Mouse (Mus musculus) left cerebral cortex, adult 2 months (tissue): Measurements from ENCODE around the gene Rapgef4. TPM values are rescaled to one million over a fixed set of nuclear protein-coding genes. Genes with fewer than 3 reads are reported as not detected.

ENCODE experiments used
- DNase-seq, 2 experiments: peaks; one replicate each; pipeline ENCODE4 v3.0.0; 2021 to 2022; ENCODE audit warnings: low spot score in 2 of 2, mixed read lengths in 1 of 2; ENCODE audit errors: extremely low spot score in 1 of 2
- H3K27ac ChIP-seq: fragments of 200-600 bp; 2 replicates; pipeline ENCODE4 v1.8.1; 2022
- H3K4me3 ChIP-seq: fragments of 200-600 bp; 2 replicates; pipeline ENCODE4 v1.8.1; 2022
- CTCF ChIP-seq: fragments of 200-600 bp; IDR thresholded peaks from 2 replicates; pipeline ENCODE4 v1.8.1; 2022; ENCODE audit warnings: antibody characterized with exemption, mild to moderate bottlenecking, moderate library complexity
- intact Hi-C: fragments of 180-260 bp; cut with DNase I; formaldehyde crosslinking; loops from one replicate; pipeline ENCODE4 v1.15.1; 2025
- total RNA-seq, 2 experiments: library from RNA; stranded (reverse); gene quantifications; 2 replicates each; pipeline ENCODE4 v1.2.3; 2021

Gene Rapgef4
- total RNA-seq, 2 experiments from 2014 or later: 442 to 451 TPM

DNA sequence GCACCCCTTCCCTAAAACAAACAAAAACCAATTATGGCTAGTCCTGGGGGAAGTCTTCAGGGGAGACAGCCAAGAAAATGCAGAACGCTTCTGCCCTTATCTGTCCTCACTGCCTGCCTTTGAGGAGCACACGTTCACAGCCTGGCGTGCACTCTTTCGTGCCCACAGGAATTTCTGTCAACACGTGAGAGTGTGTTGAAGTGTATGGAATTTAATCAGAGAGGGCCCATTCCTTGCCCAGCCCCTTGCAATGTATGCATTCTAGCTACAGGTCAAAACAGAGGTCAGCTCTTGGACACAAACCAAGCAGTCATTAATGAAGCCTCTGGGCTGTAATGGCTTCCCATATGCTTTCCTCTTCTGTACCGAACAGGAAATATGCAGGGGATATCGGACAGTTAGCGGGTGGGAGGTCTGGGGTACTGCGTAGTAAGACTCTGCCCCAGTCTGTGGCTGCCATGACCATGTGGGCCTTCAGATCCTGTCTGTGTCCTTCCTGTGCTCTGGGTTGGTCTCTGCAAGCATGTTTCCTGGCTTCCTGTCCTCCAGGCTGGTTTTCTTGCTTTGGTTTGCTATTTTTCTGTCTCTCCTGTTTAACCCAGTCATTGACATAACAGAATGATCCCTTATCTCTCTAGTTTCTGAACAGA, 188.5 kb downstream of the Rapgef4 start:
- Histone ChIP-seq H3K27ac (no peak overlapping the region), H3K4me3 (no peak overlapping the region)
- TF ChIP-seq CTCF: no peak
- intact Hi-C loops: no loop called here
- no peak for DNase-seq

DNA sequence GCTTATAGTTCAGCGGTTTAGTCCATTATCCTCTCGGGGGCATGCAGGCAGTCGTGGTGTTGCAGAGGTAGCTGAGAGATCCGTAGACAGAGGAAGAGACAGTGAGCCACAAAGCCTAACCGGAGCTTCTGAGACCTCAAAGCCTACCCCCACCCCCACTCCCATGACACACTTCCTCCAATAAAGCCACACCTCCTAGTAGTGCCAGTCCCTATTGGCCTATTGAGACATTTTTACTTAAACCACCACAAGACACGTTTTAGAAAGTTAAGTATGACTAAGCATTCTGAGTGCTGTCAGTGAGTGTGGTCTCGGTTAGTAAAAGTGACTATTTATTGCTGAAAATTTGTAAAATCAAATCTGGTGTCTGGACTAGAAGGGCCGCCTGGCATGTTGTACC, 189.5 kb downstream of the Rapgef4 start:
- Histone ChIP-seq H3K4me3 (no peak overlapping the region), H3K27ac (no peak overlapping the region)
- intact Hi-C loops: no loop called here
- no peak for DNase-seq
- TF ChIP-seq CTCF: no peak

DNA sequence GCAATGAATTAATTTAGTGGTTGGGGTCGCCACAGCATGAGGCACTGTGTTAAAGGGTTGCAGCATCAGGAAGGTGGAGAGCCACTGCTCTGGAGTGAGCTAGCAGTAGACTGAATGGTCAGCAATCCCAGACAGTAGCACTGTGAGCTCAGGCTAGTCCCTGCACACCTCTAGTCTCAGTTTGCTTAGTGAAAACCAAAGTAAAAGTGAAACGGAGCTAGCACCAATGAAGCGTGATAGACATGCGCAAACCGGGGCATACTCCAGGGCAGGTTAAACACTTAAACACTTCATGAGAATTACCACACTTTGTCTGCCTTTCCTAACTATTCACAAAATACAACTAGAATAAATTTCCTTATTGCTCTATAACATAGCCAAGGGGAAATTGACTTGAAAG, 190.2 kb downstream of the Rapgef4 start:
- no peak overlapping the region for H3K4me3 ChIP-seq
- no peak for TF ChIP-seq CTCF
- no peak overlapping the region for H3K27ac ChIP-seq
- intact Hi-C loops: no loop called here
- no peak for DNase-seq

DNA sequence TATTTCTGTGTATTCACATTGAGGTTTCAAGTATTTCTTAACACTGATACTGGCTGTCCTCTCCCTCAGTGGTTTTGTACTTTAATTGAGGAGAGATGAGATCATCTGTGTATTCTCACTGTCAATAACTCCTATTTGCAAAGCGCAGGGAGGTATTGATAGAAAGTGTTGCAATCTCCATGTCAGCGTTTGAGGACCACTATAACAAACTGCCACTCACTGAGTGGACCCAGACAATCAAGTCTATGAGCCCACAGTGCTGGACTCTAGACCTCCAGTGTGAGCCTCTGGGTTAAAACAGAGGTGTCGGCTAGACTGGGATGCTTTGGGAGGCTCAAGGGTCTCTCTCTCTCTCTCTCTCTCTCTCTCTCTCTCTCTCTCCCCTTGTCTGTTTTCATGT, 192.0 kb downstream of the Rapgef4 start:
- no peak overlapping the region for H3K4me3 ChIP-seq
- TF ChIP-seq CTCF: no peak
- intact Hi-C loops: no loop called here
- DNase-seq: no peak
- no peak overlapping the region for H3K27ac ChIP-seq

DNA sequence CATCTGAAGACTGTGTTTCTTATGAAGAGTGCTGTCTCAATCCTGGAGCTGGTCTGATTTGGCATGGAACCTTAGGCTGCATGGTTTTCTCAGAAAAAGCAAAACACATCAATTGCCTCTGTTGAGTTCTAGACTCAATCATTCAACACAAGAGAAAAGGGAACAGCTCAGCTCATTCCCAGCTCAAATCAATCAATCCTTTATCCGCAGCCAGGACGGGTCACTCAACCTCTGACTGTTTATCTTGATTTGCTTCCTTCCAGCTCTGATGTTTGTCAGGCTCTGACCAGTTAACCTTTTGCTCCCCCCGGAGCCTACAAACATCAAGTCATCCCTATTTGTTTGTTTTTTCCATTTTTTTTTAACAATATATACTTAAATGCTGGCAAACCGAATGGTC, 192.8 kb downstream of the Rapgef4 start:
- no peak overlapping the region for H3K27ac ChIP-seq
- intact Hi-C loops: no loop called here
- H3K4me3 ChIP-seq: no peak overlapping the region
- TF ChIP-seq CTCF: no peak
- DNase-seq: no peak

DNA sequence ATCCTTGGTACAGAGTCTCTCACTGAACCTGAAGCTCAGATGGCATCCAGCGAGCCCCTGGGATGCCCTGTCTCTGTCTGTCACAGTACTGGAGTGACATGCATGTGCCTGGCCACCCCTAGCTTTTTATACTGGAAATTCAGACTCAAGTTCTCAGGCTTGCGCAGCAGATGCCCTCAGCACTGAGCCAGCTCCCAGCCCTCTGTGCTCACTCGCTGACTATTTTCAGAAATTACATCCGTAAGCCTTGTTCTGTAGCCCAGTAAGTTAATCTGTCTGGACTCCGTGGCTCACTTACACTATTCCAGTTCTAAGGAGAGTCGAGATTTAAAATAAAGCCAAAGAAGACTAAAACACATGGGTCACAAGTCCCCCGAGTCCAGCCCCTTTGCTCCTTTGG, 194.5 kb downstream of the Rapgef4 start:
- Histone ChIP-seq H3K27ac (no peak overlapping the region), H3K4me3 (no peak overlapping the region)
- intact Hi-C loops: no loop called here
- no peak for TF ChIP-seq CTCF
- DNase-seq: no peak

DNA sequence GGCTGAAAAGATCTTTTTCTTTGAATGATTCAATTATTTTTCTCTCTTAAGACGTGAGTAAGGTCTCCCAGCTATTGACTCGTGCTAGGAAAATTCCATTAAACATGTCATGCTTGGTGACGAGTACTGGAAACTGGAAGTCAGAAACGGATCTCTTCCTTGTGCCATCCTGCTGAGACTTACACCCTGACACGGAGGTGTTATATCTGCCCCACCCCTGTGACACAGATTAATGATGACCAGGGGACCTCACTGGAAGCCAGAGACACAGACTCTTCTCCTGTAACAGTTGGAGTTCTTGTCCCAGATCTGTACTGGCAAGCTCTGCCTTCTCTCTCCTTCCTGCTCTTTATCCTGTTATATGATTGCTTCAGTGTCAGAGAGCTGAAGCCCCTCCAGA, 194.9 kb downstream of the Rapgef4 start:
- no peak for DNase-seq
- intact Hi-C loops: no loop called here
- Histone ChIP-seq H3K27ac (0 out of 2 replicates have a peak overlapping the region, but pooled peaks have one; percentile 24), H3K4me3 (no peak overlapping the region)
- no peak for TF ChIP-seq CTCF

DNA sequence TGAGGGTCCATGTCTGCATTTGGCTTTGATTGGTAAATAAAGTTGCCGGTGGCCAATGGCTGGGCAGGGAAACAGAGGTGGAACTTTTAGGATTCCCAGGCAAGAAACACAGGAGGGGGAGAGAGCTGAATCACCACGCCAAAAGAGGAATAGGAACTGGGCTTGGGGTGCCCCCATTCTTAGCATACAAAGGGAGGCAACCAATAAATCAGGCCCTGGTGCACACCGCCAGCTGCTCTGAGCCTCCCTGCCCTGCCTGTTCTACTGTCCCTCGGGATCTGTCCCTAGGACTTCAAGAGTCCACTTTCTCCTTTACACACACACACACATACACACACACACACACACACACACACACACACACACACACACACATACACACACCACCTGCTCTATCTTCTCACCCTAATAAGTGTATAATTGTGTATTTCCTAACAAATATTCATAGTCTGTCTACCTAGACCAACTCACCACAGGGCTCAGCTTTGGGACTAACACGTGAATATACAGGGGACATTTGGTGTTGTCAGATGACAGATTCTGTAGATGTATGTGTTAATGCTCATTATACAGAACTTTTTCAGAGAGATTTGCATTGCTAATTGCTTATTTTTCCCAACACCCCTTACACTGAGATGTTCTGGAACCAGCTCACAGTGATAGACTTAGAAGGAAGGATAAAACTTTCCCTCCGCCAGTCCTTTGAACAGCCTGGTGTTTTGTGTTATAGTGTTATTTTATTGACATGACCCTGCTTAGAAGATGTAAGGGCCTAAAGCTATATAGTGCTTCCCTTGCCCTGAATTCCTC, 196.4 kb downstream of the Rapgef4 start:
- Histone ChIP-seq H3K4me3 (no peak overlapping the region), H3K27ac (no peak overlapping the region)
- TF ChIP-seq CTCF: no peak
- DNase-seq: no peak
- intact Hi-C loops: no loop called here

DNA sequence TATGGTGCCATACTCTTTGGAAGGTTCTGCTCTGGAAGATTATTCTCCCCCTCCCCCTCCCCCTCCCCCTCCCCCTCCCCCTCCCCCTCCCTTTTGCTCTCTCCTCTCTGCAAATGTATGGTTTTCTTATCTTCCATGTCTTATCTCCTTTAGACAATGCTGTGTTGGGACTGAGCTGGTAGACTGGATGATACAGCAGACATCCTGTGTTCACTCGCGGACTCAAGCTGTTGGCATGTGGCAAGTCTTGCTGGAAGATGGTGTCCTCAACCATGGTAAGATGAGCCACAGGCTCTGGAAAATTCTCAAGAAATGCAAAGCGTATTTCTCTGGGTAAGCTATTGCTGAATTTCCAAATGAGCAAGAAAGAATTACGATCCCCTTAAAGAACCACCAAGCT, 197.0 kb downstream of the Rapgef4 start:
- H3K4me3 ChIP-seq: no peak overlapping the region
- TF ChIP-seq CTCF: no peak
- H3K27ac ChIP-seq: no peak overlapping the region
- DNase-seq: no peak
- intact Hi-C loops: no loop called here

DNA sequence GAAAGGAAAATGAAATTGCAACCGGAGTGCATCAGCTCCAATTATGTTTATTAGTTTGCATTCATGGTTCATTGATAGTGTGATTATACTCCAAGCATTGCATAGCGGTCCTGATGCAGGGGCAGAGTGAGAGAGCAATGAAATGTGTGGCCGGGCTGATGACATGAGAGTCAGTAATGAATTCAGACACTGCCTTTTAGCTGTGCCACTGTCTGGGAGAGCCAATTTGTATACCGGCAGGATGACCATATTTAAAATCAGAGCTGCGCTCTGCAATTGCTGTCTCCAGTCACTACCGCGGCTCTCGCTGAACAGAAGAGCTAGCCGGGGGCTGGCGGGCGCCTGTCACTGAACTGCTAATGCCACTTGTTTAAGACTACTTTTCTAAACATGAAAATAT, 197.5 kb downstream of the Rapgef4 start:
- Histone ChIP-seq H3K4me3 (no peak overlapping the region), H3K27ac (no peak overlapping the region)
- intact Hi-C loops: no loop called here
- no peak for TF ChIP-seq CTCF
- DNase-seq: no peak

DNA sequence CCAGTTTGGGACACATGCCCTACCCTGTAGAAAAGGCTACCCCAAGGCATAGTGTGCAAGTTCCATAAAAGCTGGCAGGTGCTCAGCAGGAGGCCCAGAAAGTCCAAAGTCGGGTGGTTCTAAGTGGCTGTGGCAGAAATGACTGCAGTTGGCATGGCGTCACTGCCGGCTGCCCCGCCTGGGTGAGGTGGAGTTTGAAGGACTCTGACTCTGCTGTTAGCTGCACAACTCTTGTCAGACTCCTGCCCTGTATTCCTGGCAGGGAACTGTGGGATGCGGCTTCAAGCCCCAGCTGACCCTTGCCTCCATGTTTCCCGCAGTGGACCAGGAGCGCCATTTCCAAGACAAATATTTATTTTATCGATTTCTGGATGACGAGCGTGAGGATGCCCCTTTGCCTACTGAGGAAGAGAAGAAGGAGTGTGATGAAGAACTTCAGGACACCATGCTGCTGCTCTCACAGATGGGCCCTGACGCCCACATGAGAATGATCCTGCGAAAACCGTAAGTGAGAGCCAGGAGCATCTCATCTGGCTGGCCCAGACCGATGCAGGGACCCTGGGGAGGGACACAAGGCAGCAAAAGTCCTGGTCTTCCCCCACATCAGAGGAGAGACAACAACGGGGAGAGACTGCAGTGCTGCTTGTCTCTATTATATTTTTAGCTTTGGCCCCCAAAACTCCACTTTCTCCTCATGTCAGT, 198.7 kb downstream of the Rapgef4 start:
- no peak for DNase-seq
- no peak for TF ChIP-seq CTCF
- intact Hi-C loops: no loop called here
- Histone ChIP-seq H3K27ac (no peak overlapping the region), H3K4me3 (no peak overlapping the region)

DNA sequence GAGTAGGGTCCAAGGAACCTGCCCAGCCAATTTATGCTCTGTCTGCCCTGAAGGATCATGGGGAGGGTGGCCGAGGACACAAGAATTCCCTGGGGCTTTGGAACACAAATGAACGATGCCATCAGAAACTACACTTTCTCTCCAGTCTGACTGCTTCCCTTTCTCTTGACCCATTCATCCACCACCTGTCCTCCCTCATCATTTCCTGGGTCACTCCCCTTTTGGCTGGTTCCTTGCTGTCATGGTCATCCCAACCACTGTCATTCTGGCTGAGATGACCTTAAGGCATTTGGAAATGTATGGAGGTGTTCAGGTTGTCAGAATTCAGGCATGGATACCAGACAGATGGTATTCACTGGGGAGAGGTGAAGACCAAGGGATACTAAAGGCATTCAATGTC, 200.4 kb downstream of the Rapgef4 start:
- no peak for TF ChIP-seq CTCF
- intact Hi-C loops: no loop called here
- Histone ChIP-seq H3K27ac (no peak overlapping the region), H3K4me3 (no peak overlapping the region)
- DNase-seq: no peak
